Mouse (Mus musculus) thymus, adult 2 months (tissue): ENCODE data around the gene Gm48552.

Source experiments
- CTCF ChIP-seq: fragments of 200-500 bp; IDR thresholded peaks from 2 replicates; pipeline ENCODE4 v1.5.1; 2012; ENCODE audit warnings: mild to moderate bottlenecking, control low read depth, low read length, moderate library complexity, borderline replicate concordance; ENCODE audit not compliant: control insufficient read depth, poor library complexity, insufficient read depth; ENCODE audit errors: extremely low read depth
- POLR2A ChIP-seq: fragments of 200-500 bp; IDR thresholded peaks from 2 replicates; pipeline ENCODE4 v1.6.1; 2012; ENCODE audit warnings: mild to moderate bottlenecking, low read length, control low read depth, moderate library complexity; ENCODE audit not compliant: control insufficient read depth, poor library complexity, insufficient read depth; ENCODE audit errors: extremely low read depth

DNA sequence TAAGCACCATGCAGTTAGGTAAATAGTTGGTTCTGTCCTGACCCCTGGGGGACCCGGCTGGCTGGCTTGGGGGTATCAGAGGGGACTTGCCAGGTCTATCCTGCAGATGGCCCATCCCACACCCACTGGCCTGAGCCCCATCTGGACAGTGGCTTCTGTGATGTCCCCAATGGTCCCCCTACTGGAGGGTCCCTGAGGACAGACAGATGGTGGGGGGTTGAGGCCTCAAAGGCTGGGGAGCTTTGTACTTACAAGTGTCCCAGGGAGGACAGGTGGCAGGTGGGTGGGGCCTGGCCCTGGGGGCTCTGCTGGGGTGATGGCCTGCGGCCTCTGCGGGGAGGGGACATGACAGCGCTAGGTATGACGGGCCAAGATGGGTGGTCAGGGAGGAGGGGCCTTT, 10.5 kb downstream of the Gm48552 start:
- TF ChIP-seq CTCF (no peak), POLR2A (no peak)
